Mouse (Mus musculus) hindbrain, embryonic 13.5 days (tissue): ENCODE results near the gene Stx17. TPM values are rescaled to one million over a fixed set of nuclear protein-coding genes. Genes with fewer than 3 reads are reported as not detected.

Source experiments
- ATAC-seq: fragments of 200-750 bp; cut with Nextera tagmentation; 2 replicates; pipeline ENCODE4 v1.8.0; 2017; ENCODE audit warnings: moderate TSS enrichment; ENCODE audit not compliant: low FRiP score
- H3K27ac ChIP-seq: fragments of 300-500 bp; sonication (generic); 2 replicates; pipeline ENCODE4 v1.5.1; 2015; ENCODE audit warnings: inconsistent platforms, mild to moderate bottlenecking, moderate library complexity
- H3K27me3 ChIP-seq: fragments of 300-500 bp; sonication (generic); 2 replicates; pipeline ENCODE4 v1.6.1; 2015; ENCODE audit warnings: mild to moderate bottlenecking, inconsistent platforms
- H3K36me3 ChIP-seq: fragments of 300-500 bp; sonication (generic); 2 replicates; pipeline ENCODE4 v1.6.1; 2015; ENCODE audit warnings: mild to moderate bottlenecking, inconsistent platforms
- H3K4me1 ChIP-seq: fragments of 300-500 bp; sonication (generic); replicated peaks from 2 replicates; pipeline ENCODE4 v1.6.1; 2015; ENCODE audit warnings: inconsistent platforms
- H3K4me2 ChIP-seq: fragments of 300-500 bp; sonication (generic); 2 replicates; pipeline ENCODE4 v1.6.1; 2015; ENCODE audit warnings: inconsistent platforms, mild to moderate bottlenecking, moderate library complexity
- H3K4me3 ChIP-seq: fragments of 300-500 bp; sonication (generic); 2 replicates; pipeline ENCODE4 v1.5.1; 2015; ENCODE audit warnings: mild to moderate bottlenecking, inconsistent platforms
- H3K9ac ChIP-seq: fragments of 300-500 bp; sonication (generic); 2 replicates; pipeline ENCODE4 v1.6.1; 2015; ENCODE audit warnings: mild to moderate bottlenecking, inconsistent platforms
- H3K9me3 ChIP-seq: fragments of 300-500 bp; sonication (generic); 2 replicates; pipeline ENCODE4 v1.6.1; 2016; ENCODE audit warnings: inconsistent platforms
- WGBS: fragments of 180-500 bp; shearing (Covaris S2); methylation state at CpG from one replicate; pipeline ENCODE4 v1.1.7; 2015; 5-methylcytosine and 5-hydroxymethylcytosine counted together
- polyA plus RNA-seq: library from polyadenylated mRNA; unstranded; fragments of >200 nt; fragmentation: Nextera tagmentation; extraction: Ambion mirVana; gene quantifications from 2 replicates; pipeline ENCODE4 v1.2.1, GENCODE M21; 2015

The Stx17 gene
- polyA plus RNA-seq, result 23.3 and 23.9 TPM in 2 replicates

GRCm38 (mm10) chr4:48124773-48125469 lies at the start of gene Stx17:
Gene Stx17 (plus strand): TSS chr4:48124915.
- Histone ChIP-seq H3K27ac (no peak within 1 kb of the TSS), H3K9ac (peak within 1 kb of the TSS; percentile 89), H3K9me3 (no peaks in the 10 kb centered on the region), H3K36me3 (no peaks in the 10 kb centered on the region), H3K27me3 (0 out of 2 replicates have a peak, but pooled peaks cover 5% of the 10 kb centered on the region), H3K4me1 (peaks cover 10% of the 10 kb centered on the region), H3K4me3 (peak within 1 kb of the TSS; percentile 80), H3K4me2 (peak within 1 kb of the TSS; percentile 83)
- WGBS, result under 1% methylated on average over 55 of the region's 58 CpGs
- peak; percentile 99 for ATAC-seq

DNA sequence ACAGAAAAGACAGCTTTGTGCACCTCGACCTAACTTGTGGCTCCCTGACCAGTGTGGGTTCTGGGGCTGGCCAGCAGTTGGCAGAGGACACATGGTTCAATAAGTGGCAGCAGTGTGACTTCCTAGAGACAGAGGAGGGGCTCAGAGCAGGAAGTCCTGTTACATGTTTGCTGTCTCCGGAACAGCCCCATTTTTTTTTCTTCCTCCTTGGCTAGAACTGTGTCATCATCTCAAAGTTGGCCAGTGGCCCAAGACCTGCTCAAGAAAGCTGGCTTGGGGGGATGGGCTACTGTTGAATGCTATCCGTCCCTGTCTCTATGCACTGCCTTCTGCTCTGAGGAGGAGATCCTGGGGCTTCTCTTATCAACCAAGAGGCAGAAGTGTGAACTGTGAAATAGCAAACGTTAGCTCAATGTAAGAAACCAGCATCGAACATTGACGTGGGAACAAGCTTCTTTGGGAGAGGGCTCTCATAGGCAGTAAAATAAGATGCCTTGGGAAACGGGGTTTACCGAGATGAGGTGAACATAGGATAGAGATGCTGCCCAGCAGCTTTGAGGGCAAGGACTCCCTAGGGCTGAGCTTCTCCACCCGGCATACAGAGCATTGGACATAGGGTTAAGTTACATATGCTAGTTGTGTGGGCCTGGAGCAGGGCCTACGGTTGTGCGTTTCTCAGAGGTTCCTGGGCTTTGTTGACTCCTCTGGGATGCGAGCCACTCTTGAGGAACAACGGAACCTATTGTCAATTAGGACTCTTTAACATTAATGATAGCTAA lies 47.8 kb upstream of the Stx17 start:
- WGBS, result 79% methylated on average over 13 of the region's 13 CpGs
- H3K4me1 ChIP-seq, result peaks cover 17% of the 10 kb centered on the region
- H3K27ac ChIP-seq, result no peak overlapping the region
- H3K36me3 ChIP-seq, result no peaks in the 10 kb centered on the region
- no peak for ATAC-seq
- no peak overlapping the region for H3K9ac ChIP-seq
- H3K27me3 ChIP-seq, result peaks cover 4% of the 10 kb centered on the region; the same call in 1 of the 2 replicates
- H3K9me3 ChIP-seq, result no peaks in the 10 kb centered on the region
- no peak overlapping the region for H3K4me3 ChIP-seq
- H3K4me2 ChIP-seq, result no peak overlapping the region

DNA sequence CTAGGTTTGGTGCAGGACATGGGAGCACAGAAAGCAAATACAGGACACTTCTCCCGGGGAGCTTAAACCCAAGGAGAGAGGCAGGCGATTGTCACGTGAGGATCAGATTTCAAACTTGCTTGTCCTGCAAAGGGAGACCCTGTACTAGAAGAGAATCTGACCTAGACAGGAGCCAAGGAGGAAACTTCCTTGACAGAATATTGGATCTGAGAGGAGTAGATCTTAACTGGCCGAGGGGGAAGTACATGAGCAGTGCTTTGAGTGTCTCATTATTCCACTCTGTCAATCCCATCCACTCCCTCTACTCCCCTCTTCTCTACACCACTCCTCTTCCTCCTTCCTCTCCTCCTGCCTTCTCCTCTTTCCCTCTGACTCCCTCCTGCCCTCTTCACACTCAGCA lies 46.5 kb upstream of the Stx17 start:
- H3K4me1 ChIP-seq, result peaks cover 17% of the 10 kb centered on the region
- WGBS, result 32% methylated on average over 4 of the region's 4 CpGs
- no peak overlapping the region for H3K27ac ChIP-seq
- no peaks in the 10 kb centered on the region for H3K36me3 ChIP-seq
- no peak overlapping the region for H3K4me3 ChIP-seq
- H3K27me3 ChIP-seq, result peaks cover 4% of the 10 kb centered on the region; the same call in 1 of the 2 replicates
- H3K9ac ChIP-seq, result no peak overlapping the region
- H3K9me3 ChIP-seq, result no peaks in the 10 kb centered on the region
- H3K4me2 ChIP-seq, result no peak overlapping the region
- ATAC-seq, result no peak

GRCm38 (mm10) chr4:48079285-48080039 lies 45.3 kb upstream of the Stx17 start:
- H3K9me3 ChIP-seq, result no peaks in the 10 kb centered on the region
- H3K27ac ChIP-seq, result no peak overlapping the region
- H3K4me1 ChIP-seq, result peaks cover 17% of the 10 kb centered on the region
- H3K4me2 ChIP-seq, result no peak overlapping the region
- H3K36me3 ChIP-seq, result no peaks in the 10 kb centered on the region
- 51% methylated on average over 8 of the region's 8 CpGs for WGBS
- H3K4me3 ChIP-seq, result no peak overlapping the region
- ATAC-seq, result 0 out of 2 replicates have a peak, but pooled peaks have one; percentile 32
- H3K27me3 ChIP-seq, result peaks cover 4% of the 10 kb centered on the region; the same call in 1 of the 2 replicates
- no peak overlapping the region for H3K9ac ChIP-seq

DNA sequence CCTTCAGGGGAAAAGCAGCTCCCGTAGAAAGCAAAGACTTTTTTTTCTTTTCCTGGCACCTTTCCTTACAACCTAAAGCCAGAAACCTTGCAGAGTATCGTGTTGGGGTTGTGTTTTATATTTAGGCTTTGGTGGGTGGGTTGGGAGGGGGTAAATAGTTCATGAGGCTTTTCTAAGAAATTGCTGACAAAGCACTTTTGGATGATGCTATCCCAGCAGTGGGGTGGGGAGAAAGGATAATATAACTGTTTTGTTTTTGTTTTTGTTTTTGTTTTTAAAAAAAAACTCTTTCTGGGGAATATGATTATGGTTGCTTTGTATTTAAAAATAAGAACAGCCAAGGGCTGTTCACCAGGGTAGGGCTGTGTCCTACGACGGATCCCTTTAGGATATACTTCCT lies 41.3 kb upstream of the Stx17 start:
- no peak overlapping the region for H3K4me3 ChIP-seq
- no peak overlapping the region for H3K9ac ChIP-seq
- ATAC-seq, result no peak
- H3K4me2 ChIP-seq, result no peak overlapping the region
- peaks cover 4% of the 10 kb centered on the region; the same call in 1 of the 2 replicates for H3K27me3 ChIP-seq
- H3K4me1 ChIP-seq, result peaks cover 13% of the 10 kb centered on the region
- no peak overlapping the region for H3K27ac ChIP-seq
- no peaks in the 10 kb centered on the region for H3K9me3 ChIP-seq
- no peaks in the 10 kb centered on the region for H3K36me3 ChIP-seq
- WGBS, result 89% methylated on average over 4 of the region's 4 CpGs

DNA sequence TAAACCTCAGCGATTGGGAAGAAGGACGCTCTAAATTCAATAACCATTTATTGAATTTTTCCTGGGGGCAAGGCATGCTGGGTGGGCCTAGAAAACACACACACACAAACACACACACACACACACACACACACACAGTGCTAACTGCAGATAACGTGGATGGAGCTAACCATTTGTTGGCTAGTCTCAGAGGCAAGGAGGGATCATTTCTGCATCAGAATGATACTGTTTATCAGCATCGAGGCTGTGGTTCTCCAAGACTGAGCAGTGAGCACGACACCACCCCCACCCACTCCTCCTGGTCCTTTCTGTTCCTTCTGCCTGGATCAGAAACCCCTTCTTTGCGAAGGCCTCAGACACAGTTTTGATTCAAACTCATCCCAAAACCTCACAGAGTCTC lies 38.1 kb upstream of the Stx17 start:
- 0 out of 2 replicates have a peak, but pooled peaks have one; percentile 32 for ATAC-seq
- no peak overlapping the region for H3K4me3 ChIP-seq
- H3K27me3 ChIP-seq, result no peaks in the 10 kb centered on the region
- H3K4me1 ChIP-seq, result peaks cover 3% of the 10 kb centered on the region; the same call in 1 of the 2 replicates
- H3K4me2 ChIP-seq, result no peak overlapping the region
- H3K36me3 ChIP-seq, result no peaks in the 10 kb centered on the region
- no peak overlapping the region for H3K9ac ChIP-seq
- H3K9me3 ChIP-seq, result no peaks in the 10 kb centered on the region
- peak overlapping the region; percentile 19 for H3K27ac ChIP-seq
- WGBS, result 53% methylated on average over 6 of the region's 6 CpGs

GRCm38 (mm10) chr4:48087497-48087896 lies 37.2 kb upstream of the Stx17 start:
- peaks cover 3% of the 10 kb centered on the region; the same call in 1 of the 2 replicates for H3K4me1 ChIP-seq
- no peaks in the 10 kb centered on the region for H3K36me3 ChIP-seq
- no peaks in the 10 kb centered on the region for H3K9me3 ChIP-seq
- no peak overlapping the region for H3K4me2 ChIP-seq
- no peak overlapping the region for H3K4me3 ChIP-seq
- WGBS, result 88% methylated on average over 6 of the region's 6 CpGs
- no peaks in the 10 kb centered on the region for H3K27me3 ChIP-seq
- ATAC-seq, result no peak
- H3K9ac ChIP-seq, result no peak overlapping the region
- H3K27ac ChIP-seq, result no peak overlapping the region

DNA sequence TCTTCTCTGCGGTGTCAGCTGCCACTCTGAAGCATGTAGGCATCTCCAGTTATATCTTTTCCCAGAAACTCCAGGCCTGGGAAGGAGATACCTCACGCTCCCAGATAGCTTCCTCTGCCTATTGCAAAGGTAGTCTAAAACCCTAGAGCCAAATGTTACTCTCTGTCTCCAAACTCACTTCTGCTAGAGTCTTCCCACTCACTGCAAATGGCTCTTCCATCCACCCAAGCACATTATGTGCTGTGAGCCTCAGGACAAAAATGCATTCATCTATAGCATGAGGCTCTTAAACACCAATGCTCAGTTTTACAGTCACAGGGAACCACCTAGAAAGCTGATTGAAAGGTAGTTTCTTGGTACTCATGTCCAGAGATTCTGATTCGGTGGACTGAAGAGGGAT lies 31.5 kb upstream of the Stx17 start:
- WGBS, result 80% methylated on average over 3 of the region's 3 CpGs
- no peaks in the 10 kb centered on the region for H3K36me3 ChIP-seq
- H3K4me3 ChIP-seq, result no peak overlapping the region
- H3K27me3 ChIP-seq, result no peaks in the 10 kb centered on the region
- no peak overlapping the region for H3K4me2 ChIP-seq
- no peak overlapping the region for H3K27ac ChIP-seq
- H3K9me3 ChIP-seq, result no peaks in the 10 kb centered on the region
- no peak overlapping the region for H3K9ac ChIP-seq
- ATAC-seq, result no peak
- H3K4me1 ChIP-seq, result no peaks in the 10 kb centered on the region

- Histone ChIP-seq H3K36me3 (no peaks in the 10 kb centered on the region), H3K4me3 (no peak overlapping the region), H3K27ac (no peak overlapping the region), H3K9ac (no peak overlapping the region), H3K4me1 (no peaks in the 10 kb centered on the region), H3K27me3 (0 out of 2 replicates have a peak, but pooled peaks cover 2% of the 10 kb centered on the region), H3K4me2 (no peak overlapping the region), H3K9me3 (no peaks in the 10 kb centered on the region)
- ATAC-seq, result no peak
- 87% methylated on average over 8 of the region's 8 CpGs for WGBS
Observed at GRCm38 (mm10) chr4:48100217-48100616, 24.5 kb upstream of the Stx17 start.

GRCm38 (mm10) chr4:48101981-48102380 lies 22.7 kb upstream of the Stx17 start:
- WGBS, result 89% methylated on average over 2 of the region's 2 CpGs
- Histone ChIP-seq H3K27me3 (0 out of 2 replicates have a peak, but pooled peaks cover 2% of the 10 kb centered on the region), H3K36me3 (no peaks in the 10 kb centered on the region)

DNA sequence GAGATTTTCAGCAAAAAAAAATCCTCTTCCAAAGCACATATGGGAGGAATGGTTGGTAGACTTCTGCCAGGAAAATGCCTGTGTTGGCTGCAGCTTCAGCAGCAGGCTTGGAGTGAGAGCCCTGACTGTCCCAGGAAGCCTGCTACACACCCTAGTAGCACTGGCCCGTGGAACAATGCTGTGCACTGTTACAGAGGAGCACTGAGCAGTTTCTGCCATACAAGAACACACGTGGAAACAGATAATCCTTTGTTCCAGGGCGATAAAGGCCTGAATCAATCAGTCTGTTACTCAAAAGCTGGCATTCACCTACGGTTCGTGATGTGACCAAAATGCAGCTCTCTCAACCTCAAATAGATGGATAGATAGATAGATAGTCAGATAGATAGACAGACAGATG lies 19.3 kb upstream of the Stx17 start:
- no peak overlapping the region for H3K27ac ChIP-seq
- H3K4me3 ChIP-seq, result no peak overlapping the region
- WGBS, result 62% methylated on average over 5 of the region's 5 CpGs

More at GRCm38 (mm10) chr4:48101981-48102380, 22.7 kb upstream of the Stx17 start:
- H3K9ac ChIP-seq, result no peak overlapping the region
- no peak overlapping the region for H3K4me3 ChIP-seq
- no peak overlapping the region for H3K4me2 ChIP-seq
- no peaks in the 10 kb centered on the region for H3K9me3 ChIP-seq
- ATAC-seq, result no peak
- H3K27ac ChIP-seq, result no peak overlapping the region
- no peaks in the 10 kb centered on the region for H3K4me1 ChIP-seq

GRCm38 (mm10) chr4:48107086-48107485 lies 17.6 kb upstream of the Stx17 start:
- Histone ChIP-seq H3K36me3 (no peaks in the 10 kb centered on the region), H3K9ac (no peak overlapping the region), H3K4me2 (no peak overlapping the region), H3K4me1 (no peaks in the 10 kb centered on the region), H3K4me3 (no peak overlapping the region), H3K9me3 (no peaks in the 10 kb centered on the region), H3K27me3 (no peaks in the 10 kb centered on the region), H3K27ac (no peak overlapping the region)
- ATAC-seq, result no peak
- WGBS, result 91% methylated on average over 6 of the region's 6 CpGs

More for the DNA sequence above, 19.3 kb upstream of the Stx17 start:
- no peaks in the 10 kb centered on the region for H3K9me3 ChIP-seq
- H3K4me2 ChIP-seq, result no peak overlapping the region
- 0 out of 2 replicates have a peak, but pooled peaks cover 2% of the 10 kb centered on the region for H3K27me3 ChIP-seq
- H3K9ac ChIP-seq, result no peak overlapping the region
- H3K4me1 ChIP-seq, result no peaks in the 10 kb centered on the region
- no peaks in the 10 kb centered on the region for H3K36me3 ChIP-seq
- ATAC-seq, result no peak
